Mouse (Mus musculus) c-Kit-positive CD71-negative TER-119-negative erythroid progenitor cells, embryonic 14.5 days (primary cell): ENCODE data around the gene Gtf2ird1.
"Not testable (repeated sequence)": the region's sequence is repeated elsewhere in the genome, so short reads cannot be mapped to it uniquely, and the experiment has no call there.

Experiments
- DNase-seq: peaks from one replicate; pipeline ENCODE4 v3.0.0-alpha.2; 2013; ENCODE audit warnings: low read depth

Gene Gtf2ird1

DNA sequence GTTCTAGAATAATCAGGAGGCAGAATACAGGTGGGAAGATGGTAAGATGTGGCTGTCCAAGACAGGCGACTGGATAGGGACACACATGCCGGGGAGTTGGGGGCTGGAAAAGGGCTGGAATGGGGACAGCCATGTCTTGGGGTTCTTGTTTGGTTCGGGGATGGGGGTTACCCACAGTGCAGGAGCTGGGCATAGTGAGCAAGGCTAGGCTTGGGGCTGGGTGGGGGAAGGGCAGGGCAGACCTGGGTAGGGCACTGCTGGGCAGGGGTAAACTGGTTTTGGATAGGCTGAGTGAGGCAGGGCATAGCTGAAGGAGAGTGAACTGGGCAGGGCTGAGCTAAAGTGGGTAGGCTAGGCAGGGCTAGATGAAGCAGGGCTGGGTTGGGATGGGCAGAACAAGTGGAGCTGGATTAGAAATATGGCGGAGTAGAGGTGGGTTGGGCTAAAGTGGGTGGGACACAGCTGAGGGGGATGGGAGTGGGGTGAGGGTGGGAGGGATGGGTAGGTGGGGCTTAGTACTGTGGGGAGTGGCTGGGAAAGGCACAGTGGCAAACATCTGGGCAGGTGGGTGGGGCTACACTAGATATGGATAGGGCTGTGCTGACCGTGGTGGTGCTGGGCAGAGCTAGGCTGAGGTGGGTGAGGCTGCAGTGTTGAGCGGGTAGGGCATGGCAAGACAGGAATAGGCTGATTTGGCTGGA, 46.8 kb downstream of the Gtf2ird1 start:
- DNase-seq: no peak

DNA sequence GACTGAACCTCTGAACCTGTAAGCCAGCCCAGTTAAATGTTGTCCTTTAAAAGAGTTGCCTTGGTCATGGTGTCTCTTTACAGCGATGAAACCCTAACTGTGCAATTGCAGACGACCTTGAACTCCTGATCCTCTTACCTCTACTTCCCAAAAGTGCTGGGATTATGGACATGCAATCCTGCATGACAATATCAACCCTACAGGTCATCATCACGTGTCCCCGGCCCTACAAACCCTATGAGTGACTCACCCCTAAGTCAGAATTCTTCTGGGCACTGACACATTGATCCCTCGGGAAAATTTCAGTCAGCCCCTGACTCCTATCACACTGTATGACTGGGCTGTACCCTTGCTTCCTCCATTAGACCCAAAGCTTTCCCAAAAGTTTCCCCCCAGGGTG, 48.4 kb downstream of the Gtf2ird1 start:
- DNase-seq: no peak

- no peak for DNase-seq
Measured at GRCm38 (mm10) chr5:134401841-134402240, 54.7 kb downstream of the Gtf2ird1 start.

- DNase-seq: no peak
Measured at GRCm38 (mm10) chr5:134397434-134398163, 58.9 kb downstream of the Gtf2ird1 start.

DNA sequence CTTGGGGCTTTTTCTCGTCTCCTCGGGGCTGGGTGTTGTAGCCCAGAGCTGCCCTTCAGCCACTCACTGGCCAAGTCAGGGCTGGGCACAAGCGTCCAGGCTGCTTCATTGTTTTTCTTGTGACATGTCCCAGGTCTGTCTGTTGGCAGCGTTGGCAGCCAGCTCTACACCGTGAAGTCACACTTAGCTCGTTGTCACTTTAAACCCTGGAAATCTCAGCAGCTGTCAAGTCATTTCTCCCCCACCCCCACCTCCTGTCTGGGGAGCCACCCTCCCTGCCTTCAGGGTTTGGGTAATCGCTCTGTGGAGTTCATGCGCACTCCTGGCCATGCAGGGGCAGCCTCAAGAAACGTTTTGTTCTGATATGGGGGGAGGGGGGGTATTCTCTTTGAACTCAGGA, 60.0 kb downstream of the Gtf2ird1 start:
- no peak for DNase-seq

DNA sequence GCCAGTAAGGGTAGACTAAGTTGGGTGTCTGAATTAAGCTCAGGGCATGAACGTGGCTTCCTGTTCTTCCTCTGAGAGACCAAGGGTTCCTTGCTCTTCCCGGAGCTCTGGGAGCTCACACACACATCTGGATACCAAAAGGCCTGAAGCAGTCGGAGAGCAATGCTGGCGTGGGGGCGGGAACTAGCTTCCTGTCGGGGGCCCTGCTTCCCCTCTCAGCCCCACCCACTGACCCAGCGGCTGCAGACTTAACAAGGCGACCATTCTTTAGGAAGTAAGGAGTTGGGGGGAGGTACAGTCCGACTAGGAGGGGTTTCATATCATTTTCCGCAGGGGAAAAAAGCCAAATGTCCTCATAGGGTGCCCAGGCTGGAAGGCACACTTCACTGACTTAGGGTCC, 61.9 kb downstream of the Gtf2ird1 start:
- DNase-seq: peak; percentile 78

- peak; percentile 32 for DNase-seq
Measured at GRCm38 (mm10) chr5:134393624-134394023, 62.9 kb downstream of the Gtf2ird1 start.

- DNase-seq: peak; percentile 79
Measured at GRCm38 (mm10) chr5:134385106-134385505, 71.4 kb downstream of the Gtf2ird1 start.

DNA sequence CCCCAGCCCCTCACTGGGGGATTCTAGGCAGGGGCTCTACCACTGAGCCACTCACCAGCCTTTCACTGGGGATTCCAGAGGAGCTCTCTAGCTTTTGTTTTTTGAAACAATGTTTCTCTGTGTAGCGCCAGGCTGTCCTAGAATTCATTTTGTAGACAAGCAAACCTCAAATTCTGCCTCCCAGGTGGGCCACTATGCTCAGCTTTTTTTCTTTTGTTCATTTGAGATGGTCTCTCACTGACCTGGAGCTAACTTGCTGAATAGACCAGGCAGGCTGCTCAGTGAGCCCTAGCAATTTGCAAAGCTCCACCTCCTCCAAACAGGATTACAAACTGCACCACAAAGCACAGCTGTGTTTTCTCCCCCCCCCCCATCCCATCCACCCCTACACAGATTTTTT, 81.3 kb downstream of the Gtf2ird1 start:
- no peak for DNase-seq

GRCm38 (mm10) chr5:134374546-134374945, 82.0 kb downstream of the Gtf2ird1 start:
- no peak for DNase-seq

DNA sequence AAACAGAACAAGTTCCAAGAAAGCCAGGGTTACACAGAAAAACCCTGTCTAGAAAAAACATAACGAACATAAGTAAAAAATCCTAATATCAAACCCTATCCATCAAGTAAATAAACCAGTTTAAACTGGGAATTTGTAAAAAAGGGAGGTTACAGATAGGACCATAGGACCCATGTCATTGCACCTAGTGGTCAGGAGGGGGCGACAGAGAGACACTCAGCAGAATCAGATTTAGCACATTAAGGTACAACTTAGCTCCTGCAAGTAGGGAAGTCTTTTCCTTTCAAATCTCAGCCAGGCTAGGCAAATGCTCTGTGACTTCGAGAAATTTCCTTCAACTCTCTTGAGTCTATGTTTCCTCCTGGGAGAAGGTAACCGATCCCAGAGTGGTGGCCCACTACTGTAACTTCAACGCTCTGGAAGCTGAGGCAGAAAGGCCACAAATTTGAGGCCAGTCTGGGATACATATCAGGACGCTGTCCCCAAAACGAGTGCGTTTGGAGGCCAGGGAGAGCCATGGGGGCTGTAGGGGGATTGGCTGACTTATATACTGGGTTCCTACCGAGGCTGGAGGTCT, 82.5 kb downstream of the Gtf2ird1 start:
- peak; percentile 55 for DNase-seq

- no peak for DNase-seq
Measured at GRCm38 (mm10) chr5:134372926-134373658, 83.4 kb downstream of the Gtf2ird1 start.

DNA sequence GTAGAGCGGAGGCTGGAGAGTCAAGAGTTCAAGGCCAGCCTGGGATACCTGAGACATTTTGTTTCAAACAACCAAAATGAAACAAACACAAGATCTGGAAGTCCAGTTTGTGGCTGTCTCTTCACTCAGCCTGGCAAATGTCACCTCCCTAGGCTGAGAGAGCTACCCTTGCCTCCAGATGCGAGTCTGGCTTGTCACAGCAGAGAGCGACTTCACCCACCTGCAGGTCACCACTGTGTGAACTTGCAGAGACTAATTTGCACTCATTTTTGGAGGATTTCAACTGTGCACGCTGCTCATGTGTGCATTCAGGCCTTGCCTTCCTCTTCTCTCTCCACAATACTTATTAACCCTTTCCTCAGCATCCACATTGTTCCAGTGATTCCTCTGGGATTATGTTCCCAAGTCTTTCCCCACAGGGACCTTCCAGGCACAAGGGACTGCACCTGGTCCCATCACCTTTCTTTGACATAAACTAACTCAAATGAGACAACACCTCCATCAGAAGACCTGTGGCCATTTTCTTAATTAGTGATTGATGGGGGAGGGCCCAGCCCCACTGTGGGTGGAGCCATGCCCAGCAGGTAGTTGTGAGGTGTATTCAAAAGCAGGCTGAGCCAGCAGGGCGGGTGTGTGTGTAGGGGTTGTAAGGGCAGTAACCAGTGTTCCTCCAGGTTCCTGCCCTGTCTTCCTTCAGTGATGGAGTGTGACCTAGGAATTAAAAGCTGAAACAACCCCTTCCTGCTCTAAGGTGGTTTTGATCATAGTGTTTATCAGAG, 84.8 kb downstream of the Gtf2ird1 start:
- no peak for DNase-seq

- no peak for DNase-seq
Measured at GRCm38 (mm10) chr5:134370831-134371230, 85.7 kb downstream of the Gtf2ird1 start.

- DNase-seq: no peak
Measured at GRCm38 (mm10) chr5:134359101-134359500, 97.4 kb downstream of the Gtf2ird1 start.

GRCm38 (mm10) chr5:134355372-134355771, 101.1 kb downstream of the Gtf2ird1 start:
- not testable (repeated sequence) for DNase-seq

- DNase-seq: no peak
Measured at GRCm38 (mm10) chr5:134353117-134353516, 103.4 kb downstream of the Gtf2ird1 start.

DNA sequence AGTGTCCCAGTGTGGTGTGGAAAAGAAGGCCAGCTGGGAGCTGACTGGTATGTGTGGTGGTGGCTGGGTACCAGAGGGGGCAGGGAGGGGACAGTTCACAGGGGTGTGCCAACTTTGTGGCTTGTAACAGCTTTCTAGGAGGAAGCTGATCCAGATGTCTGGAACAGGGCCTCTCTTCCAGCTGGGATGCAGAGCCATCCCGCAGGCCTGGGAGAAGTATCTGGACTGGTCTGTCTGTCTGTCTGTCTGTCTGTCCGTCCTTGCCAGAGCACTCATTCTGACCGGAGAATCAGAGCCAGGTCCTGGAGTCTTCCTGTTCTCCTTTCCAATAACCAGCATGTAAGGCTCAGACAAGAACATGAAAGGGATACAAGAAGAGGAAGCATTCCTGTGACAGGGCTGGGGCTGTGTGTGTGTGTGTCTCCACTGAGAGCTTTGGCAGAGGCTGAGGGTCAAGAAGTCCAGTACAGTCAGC, 104.0 kb downstream of the Gtf2ird1 start:
- no peak for DNase-seq

DNA sequence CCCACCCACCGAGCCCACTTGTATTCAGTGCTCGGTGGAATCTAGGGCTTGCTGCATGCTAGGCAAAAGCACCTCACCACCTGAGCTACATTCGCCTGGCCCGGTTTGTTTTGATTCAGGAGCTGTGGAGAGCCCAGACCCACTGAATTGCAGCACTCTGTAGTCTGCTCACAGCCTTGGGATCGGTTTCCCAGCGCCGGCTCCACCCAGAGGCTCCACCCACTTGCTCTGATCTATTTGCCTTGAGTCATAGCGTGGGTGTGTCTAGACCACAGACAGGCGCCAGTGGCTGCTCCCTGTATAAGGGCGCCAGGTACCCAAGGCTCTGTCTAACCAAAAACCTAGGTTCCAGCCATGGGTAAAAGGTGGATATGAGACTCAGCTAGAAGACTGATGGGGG, 105.9 kb downstream of the Gtf2ird1 start:
- peak; percentile 79 for DNase-seq

DNA sequence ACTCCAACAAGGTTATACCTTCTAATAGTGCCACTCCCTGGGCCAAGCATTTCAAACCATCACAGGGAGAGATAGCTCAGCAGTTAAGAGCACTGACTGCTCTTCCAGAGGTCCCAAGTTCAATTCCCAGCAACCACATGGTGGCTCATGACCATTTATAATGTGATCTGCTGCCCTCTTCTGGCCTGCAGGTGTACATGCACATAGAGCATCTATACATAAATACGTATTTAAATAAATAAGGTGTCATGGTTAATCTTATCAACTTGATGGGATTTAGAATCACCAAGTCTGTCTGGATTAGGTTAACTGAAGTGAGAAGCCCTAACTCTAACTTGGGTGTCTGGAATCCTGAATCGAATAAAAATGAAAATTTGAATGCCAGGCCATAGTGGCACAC, 109.5 kb downstream of the Gtf2ird1 start:
- DNase-seq: no peak

DNA sequence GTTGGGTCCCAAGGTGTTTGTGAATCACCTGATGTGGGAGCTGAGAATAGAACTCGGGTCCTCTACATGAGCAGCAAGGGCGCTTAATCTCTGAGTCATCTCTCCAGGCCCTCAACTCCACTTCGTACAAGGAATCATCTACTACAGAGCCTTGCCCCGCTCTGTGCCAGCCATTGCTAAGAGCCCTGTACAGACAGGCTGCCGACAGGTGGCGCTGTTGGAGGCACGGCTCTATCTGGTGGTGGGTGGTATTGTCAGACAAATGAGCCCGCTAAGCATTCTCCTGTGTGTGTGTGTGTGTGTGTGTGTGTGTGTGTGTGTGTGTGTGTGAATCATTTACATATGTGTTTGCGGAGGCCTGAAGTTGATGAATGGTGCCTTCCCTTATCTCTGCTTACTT, 111.1 kb downstream of the Gtf2ird1 start:
- DNase-seq: no peak

- no peak for DNase-seq
Measured at GRCm38 (mm10) chr5:134344076-134344475, 112.4 kb downstream of the Gtf2ird1 start.
